Mouse (Mus musculus) thymus, adult 2 months (tissue): ENCODE data around the gene Fopnl. TPM values are rescaled to one million over a fixed set of nuclear protein-coding genes. Genes with fewer than 3 reads are reported as not detected.
A peak's percentile ranks its signal among the peaks of the same experiment; 100 is the strongest.

ENCODE experiments used
- DNase-seq: peaks from one replicate; pipeline ENCODE4 v3.0.0; 2021
- H3K27ac ChIP-seq: fragments of 200-500 bp; 2 replicates; pipeline ENCODE4 v1.5.1; 2012; ENCODE audit warnings: low read length, control low read depth; ENCODE audit not compliant: control insufficient read depth, insufficient read depth
- H3K27me3 ChIP-seq: fragments of 200-500 bp; 2 replicates; pipeline ENCODE4 v1.6.1; 2012; ENCODE audit warnings: mild to moderate bottlenecking, low read length, moderate library complexity, mixed read lengths; ENCODE audit not compliant: control insufficient read depth, insufficient read depth
- H3K36me3 ChIP-seq: fragments of 200-500 bp; 2 replicates; pipeline ENCODE4 v1.6.1; 2012; ENCODE audit warnings: mild to moderate bottlenecking, low read length, moderate library complexity; ENCODE audit not compliant: control insufficient read depth, insufficient read depth
- H3K4me1 ChIP-seq: fragments of 200-500 bp; replicated peaks from 2 replicates; pipeline ENCODE4 v1.6.1; 2012; ENCODE audit warnings: low read length; ENCODE audit not compliant: control insufficient read depth, insufficient read depth
- H3K4me3 ChIP-seq: fragments of 200-500 bp; 2 replicates; pipeline ENCODE4 v1.5.1; 2012; ENCODE audit warnings: mild to moderate bottlenecking, low read length, control low read depth, moderate library complexity; ENCODE audit not compliant: control insufficient read depth, insufficient read depth
- CTCF ChIP-seq: fragments of 200-500 bp; IDR thresholded peaks from 2 replicates; pipeline ENCODE4 v1.5.1; 2012; ENCODE audit warnings: mild to moderate bottlenecking, control low read depth, low read length, moderate library complexity, borderline replicate concordance; ENCODE audit not compliant: control insufficient read depth, poor library complexity, insufficient read depth; ENCODE audit errors: extremely low read depth
- POLR2A ChIP-seq: fragments of 200-500 bp; IDR thresholded peaks from 2 replicates; pipeline ENCODE4 v1.6.1; 2012; ENCODE audit warnings: mild to moderate bottlenecking, low read length, control low read depth, moderate library complexity; ENCODE audit not compliant: control insufficient read depth, poor library complexity, insufficient read depth; ENCODE audit errors: extremely low read depth
- WGBS: fragments of 180-500 bp; shearing (Covaris S2); methylation state at CpG from one replicate; pipeline ENCODE4 v1.1.7; 2018; 5-methylcytosine and 5-hydroxymethylcytosine counted together
- polyA plus RNA-seq: library from polyadenylated mRNA; depleted of rRNA; stranded (reverse); fragments of >200 nt; gene quantifications from 2 replicates; pipeline ENCODE4 v1.2.3, GENCODE M21; 2012

Fopnl gene
- polyA plus RNA-seq, 1 experiment = 56.1 TPM

DNA sequence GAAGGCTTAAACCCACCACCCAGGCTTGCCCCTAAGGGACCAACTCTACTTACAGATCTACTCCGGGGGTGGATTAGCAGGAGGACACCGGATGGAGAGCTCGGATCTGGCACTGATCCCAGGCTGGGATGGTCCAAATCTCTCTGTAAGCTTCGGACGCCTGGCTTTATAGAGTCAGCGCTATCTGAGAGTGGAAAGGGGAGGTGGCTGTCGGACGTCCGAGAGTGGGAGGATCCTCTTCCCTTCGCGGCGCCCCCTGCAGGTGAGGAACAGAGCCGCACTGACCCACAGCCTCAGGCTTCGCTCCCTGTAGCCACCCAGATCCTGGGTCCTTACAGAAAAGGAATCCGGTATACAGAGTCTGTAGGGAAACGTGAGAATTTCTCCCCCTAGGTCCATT is 26.0 kb downstream of the Fopnl start, which contains the start of gene Myh11:
TSS of gene Myh11 (minus strand) at position 150 of the 400 bp plus-strand sequence.
- WGBS = 22% methylated on average over 16 of the region's 16 CpGs
- no peak within 1 kb of the TSS for H3K4me3 ChIP-seq
- H3K27ac ChIP-seq = no peak within 1 kb of the TSS

DNA sequence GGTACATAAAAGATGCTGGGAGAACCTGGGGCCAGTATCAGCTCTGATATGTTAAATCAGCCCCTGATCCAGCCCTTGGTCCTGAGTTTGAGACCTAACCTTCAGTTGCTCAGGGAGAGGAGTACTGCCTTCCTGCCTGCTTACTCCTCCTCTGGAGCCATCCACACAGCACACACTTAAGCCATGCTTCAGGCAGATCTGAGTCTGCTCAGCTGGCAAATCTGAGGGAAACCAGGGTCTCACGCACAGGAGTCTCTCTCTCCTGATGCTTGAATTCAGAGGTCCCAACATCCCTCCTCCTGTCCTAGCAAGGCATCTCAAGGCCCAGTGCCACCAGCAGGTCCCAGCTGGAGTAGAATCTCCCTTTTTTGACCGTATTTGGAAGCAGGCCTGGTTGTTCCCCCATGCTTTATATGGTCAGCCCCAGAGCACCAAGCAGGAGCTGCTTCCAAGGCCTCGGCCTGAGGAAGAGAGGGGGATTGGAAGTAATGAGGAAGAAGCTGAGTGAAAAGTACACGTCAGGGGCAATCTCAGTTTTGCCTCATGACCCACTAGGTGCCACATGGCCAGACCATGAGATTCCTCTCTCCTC is 44.7 kb downstream of the Fopnl start:
- Histone ChIP-seq H3K4me3 (no peak overlapping the region), H3K4me1 (no peaks in the 10 kb centered on the region), H3K36me3 (no peaks in the 10 kb centered on the region), H3K27me3 (no peaks in the 10 kb centered on the region), H3K27ac (no peak overlapping the region)
- DNase-seq = no peak
- WGBS = 84% methylated on average over 4 of the region's 4 CpGs
- no peak for TF ChIP-seq CTCF
- TF ChIP-seq POLR2A = no peak

More for the DNA sequence above, 26.0 kb downstream of the Fopnl start, which contains the start of gene Myh11:
- no peaks in the 10 kb centered on the region; the same call in 1 of the 2 replicates for H3K27me3 ChIP-seq
- TF ChIP-seq CTCF (peak; percentile 36; the same call in 1 of the 2 replicates), POLR2A (no peak)
- H3K4me1 ChIP-seq = no peaks in the 10 kb centered on the region
- peak; percentile 27 for DNase-seq
- no peaks in the 10 kb centered on the region for H3K36me3 ChIP-seq

DNA sequence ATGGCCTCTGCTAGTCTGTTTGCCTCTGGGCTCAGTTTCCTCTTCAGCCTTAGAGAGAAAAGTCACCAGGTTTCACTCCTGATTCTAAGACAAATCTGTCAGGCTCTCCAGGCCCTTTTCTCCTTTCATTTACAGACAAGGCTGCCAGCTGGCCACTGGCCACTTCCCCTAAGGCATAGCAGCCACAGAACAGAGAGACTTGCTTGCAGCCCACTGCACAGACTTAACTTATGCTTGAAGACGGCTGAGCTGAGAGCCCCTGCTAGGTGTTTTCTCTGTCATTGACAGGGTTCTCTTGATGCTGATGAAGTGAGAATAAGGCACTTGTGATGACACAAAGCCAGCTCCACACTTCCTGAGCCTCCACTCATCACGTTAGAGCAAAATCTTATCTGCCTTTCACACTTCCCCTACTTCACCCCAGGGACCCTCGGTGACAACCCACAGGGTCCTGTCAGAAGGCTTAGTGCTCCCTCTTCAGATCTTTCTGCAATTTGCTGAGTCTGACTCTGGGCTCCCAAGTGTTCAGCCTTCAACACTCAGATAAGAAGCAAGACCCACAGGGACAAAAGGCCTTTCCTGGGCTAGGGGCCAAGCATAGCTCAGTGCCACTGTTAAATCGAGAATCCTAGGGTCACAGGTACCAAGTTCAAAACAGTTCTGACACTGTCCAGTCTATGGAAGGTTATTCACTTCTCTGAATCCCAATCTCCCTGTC is 51.8 kb downstream of the Fopnl start:
- Histone ChIP-seq H3K27me3 (no peaks in the 10 kb centered on the region), H3K27ac (no peak overlapping the region)
- WGBS = 36% methylated on average over 4 of the region's 4 CpGs

DNA sequence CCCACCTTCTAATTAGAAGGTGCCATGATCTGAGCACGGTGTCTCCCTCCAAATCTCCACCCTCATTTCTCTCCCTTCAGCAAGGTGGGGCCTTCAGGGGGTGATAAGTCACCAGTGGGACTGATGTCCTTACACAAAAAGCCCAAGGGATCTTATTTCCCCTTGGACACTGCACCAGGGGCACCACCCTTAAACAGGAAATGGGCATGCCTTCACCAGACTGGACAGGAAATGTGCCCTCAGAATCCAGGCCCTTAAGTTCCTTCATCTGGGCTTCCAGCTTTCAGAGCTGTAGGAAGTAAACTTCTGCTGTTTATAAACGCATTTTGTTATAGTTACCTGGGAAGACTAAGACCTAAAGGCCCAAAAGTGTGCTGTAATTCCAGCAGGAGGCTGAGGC is 52.7 kb downstream of the Fopnl start:
- no peaks in the 10 kb centered on the region for H3K36me3 ChIP-seq
- DNase-seq = no peak
- H3K27ac ChIP-seq = no peak overlapping the region
- no peaks in the 10 kb centered on the region for H3K4me1 ChIP-seq
- no peak overlapping the region for H3K4me3 ChIP-seq
- H3K27me3 ChIP-seq = no peaks in the 10 kb centered on the region
- 86% methylated on average over 2 of the region's 2 CpGs for WGBS
- no peak for TF ChIP-seq POLR2A
- TF ChIP-seq CTCF = no peak

More for the DNA sequence above, 51.8 kb downstream of the Fopnl start:
- H3K4me3 ChIP-seq = no peak overlapping the region
- no peaks in the 10 kb centered on the region for H3K4me1 ChIP-seq
- TF ChIP-seq CTCF = no peak
- no peak for TF ChIP-seq POLR2A
- DNase-seq = no peak
- no peaks in the 10 kb centered on the region for H3K36me3 ChIP-seq

DNA sequence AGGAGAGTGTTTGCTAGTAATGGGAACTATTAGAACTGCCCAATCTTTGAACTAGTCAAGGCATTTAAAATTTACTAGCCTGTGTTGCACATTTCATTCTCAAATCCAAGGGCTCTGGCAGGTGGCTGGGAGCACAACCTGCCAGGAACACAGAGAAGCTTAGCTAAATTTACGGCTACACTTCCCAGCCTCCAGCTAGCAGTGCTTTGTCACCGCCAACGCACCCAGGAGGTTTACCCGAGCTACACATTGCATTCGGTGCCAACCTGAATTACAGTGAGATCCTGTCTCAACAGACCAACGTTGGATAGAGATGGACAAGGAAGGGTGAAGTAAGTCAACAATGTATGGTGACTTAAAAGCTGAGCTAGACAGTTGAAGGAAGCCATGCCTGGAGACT is 54.0 kb downstream of the Fopnl start:
- TF ChIP-seq POLR2A (no peak), CTCF (no peak)
- no peak for DNase-seq
- Histone ChIP-seq H3K27me3 (no peaks in the 10 kb centered on the region), H3K4me1 (no peaks in the 10 kb centered on the region), H3K36me3 (no peaks in the 10 kb centered on the region), H3K27ac (no peak overlapping the region), H3K4me3 (no peak overlapping the region)
- 93% methylated on average over 6 of the region's 6 CpGs for WGBS

DNA sequence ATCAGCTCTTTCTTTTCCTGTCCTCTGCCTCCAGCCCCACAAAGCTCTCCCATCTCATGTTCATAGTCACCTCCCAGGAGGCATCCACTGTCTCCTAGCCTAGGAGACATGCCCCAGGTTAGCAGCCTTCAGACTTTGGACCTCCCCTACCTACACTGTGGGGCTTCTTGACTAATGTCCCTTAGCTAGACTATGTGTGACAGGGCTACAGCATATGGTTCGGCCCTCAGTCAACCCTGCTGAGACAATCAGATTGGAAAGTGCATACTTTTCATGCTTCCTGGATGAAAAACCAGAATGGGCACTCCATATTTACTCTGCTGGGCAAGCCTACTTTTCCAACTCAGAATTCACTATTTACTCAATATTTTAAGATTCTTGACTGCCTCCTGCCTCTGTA is 54.8 kb downstream of the Fopnl start:
- TF ChIP-seq POLR2A (no peak), CTCF (no peak)
- no peaks in the 10 kb centered on the region for H3K36me3 ChIP-seq
- WGBS = 91% methylated on average over 1 of the region's 1 CpGs
- no peak overlapping the region for H3K27ac ChIP-seq
- DNase-seq = no peak
- no peak overlapping the region for H3K4me3 ChIP-seq
- H3K27me3 ChIP-seq = no peaks in the 10 kb centered on the region
- H3K4me1 ChIP-seq = no peaks in the 10 kb centered on the region
